Comparison of ENCODE assay signal across 35 mouse cellular contexts in the genomic region with DNA sequence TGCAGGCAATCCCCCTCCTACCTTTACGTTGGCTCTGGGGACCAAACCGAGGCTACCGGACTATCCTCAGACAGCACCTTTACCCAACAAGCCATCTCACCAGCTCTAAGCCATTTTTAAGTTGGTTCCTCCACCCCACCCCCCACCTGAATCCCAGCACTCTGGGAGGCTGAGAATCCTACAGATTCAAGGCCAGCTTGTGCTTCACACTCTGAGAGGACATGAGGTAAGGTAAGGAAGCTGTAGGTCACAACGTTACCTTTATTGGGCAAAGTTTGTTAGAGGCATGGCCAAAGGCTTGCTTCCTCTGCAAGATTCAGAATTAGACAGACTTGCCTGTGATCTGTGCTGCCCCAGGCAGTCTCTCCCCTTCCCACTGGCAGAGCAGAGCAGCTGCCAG.
"Had no signal": no experiment of that assay in that cellular context is flagged by ENCODE, and none has a peak within 500 bp of the region (broad histone marks: within the 10 kb centered on the region; RNA-seq: fewer than 3 reads in every experiment).

No protein-coding gene starts in this region.

- DNase-seq: heart, postnatal 10 days; heart, postnatal 14 days; heart, postnatal 36 days; heart, postnatal 4 days; kidney, adult 11 months; kidney, adult 18-20 months; kidney, adult 2 months; kidney, adult 8-10 months; kidney, adult 9 months; kidney, postnatal 10 days; kidney, postnatal 14 days; kidney, postnatal 25 days; kidney, postnatal 36 days; kidney, postnatal 4 days; layer of hippocampus, adult 9-11 months; layer of hippocampus, postnatal 36 days had no signal

- H3K27ac ChIP-seq: heart, embryonic 10.5 days; heart, embryonic 13.5 days; heart, embryonic 15.5 days; hindbrain, embryonic 10.5 days; hindbrain, embryonic 12.5 days; hindbrain, embryonic 13.5 days; hindbrain, embryonic 14.5 days; hindbrain, embryonic 15.5 days; hindbrain, postnatal 0 days; intestine, embryonic 15.5 days; kidney, embryonic 15.5 days; kidney, postnatal 0 days; layer of hippocampus, adult 2 months had no signal

- H3K4me3 ChIP-seq: heart, embryonic 10.5 days; heart, embryonic 12.5 days; heart, embryonic 13.5 days; heart, embryonic 15.5 days; hindbrain, embryonic 10.5 days; hindbrain, embryonic 12.5 days; hindbrain, embryonic 13.5 days; hindbrain, embryonic 15.5 days; intestine, embryonic 15.5 days; kidney, embryonic 15.5 days; layer of hippocampus, adult 2 months had no signal

- H3K27me3 ChIP-seq: heart, embryonic 12.5 days; heart, embryonic 13.5 days; heart, embryonic 15.5 days; hindbrain, embryonic 12.5 days; hindbrain, embryonic 13.5 days; hindbrain, embryonic 15.5 days; intestine, embryonic 15.5 days had no signal

- H3K9ac ChIP-seq: heart, embryonic 12.5 days; heart, embryonic 13.5 days; heart, embryonic 15.5 days; hindbrain, embryonic 12.5 days; hindbrain, embryonic 13.5 days; hindbrain, embryonic 14.5 days; hindbrain, embryonic 15.5 days; intestine, embryonic 15.5 days; kidney, embryonic 15.5 days had no signal

- ATAC-seq: hindbrain, embryonic 16.5 days; hindbrain, postnatal 0 days; inflammation-experienced regulatory T-cells, adult 6 months; intestine, embryonic 15.5 days; intestine, embryonic 16.5 days; intestine, postnatal 0 days had no signal

- H3K4me2 ChIP-seq: heart, embryonic 11.5 days; heart, embryonic 12.5 days; heart, embryonic 13.5 days; heart, embryonic 15.5 days; hindbrain, embryonic 12.5 days; hindbrain, embryonic 13.5 days; hindbrain, embryonic 14.5 days; hindbrain, embryonic 15.5 days; intestine, embryonic 15.5 days; kidney, embryonic 15.5 days had no signal

- H3K9me3 ChIP-seq: heart, embryonic 10.5 days; heart, embryonic 12.5 days; heart, embryonic 13.5 days; heart, embryonic 15.5 days; hindbrain, embryonic 10.5 days; hindbrain, embryonic 12.5 days; hindbrain, embryonic 13.5 days; hindbrain, embryonic 15.5 days; intestine, embryonic 15.5 days; kidney, embryonic 15.5 days had no signal

- H3K36me3 ChIP-seq: heart, embryonic 10.5 days; heart, embryonic 12.5 days; heart, embryonic 13.5 days; heart, embryonic 15.5 days; hindbrain, embryonic 10.5 days; hindbrain, embryonic 12.5 days; hindbrain, embryonic 13.5 days; hindbrain, embryonic 15.5 days; intestine, embryonic 15.5 days; kidney, embryonic 15.5 days had no signal

- H3K4me1 ChIP-seq: heart, embryonic 10.5 days; heart, embryonic 12.5 days; heart, embryonic 13.5 days; heart, embryonic 15.5 days; hindbrain, embryonic 10.5 days; hindbrain, embryonic 12.5 days; hindbrain, embryonic 13.5 days; hindbrain, embryonic 15.5 days; intestine, embryonic 15.5 days; kidney, embryonic 15.5 days had no signal
